Mouse (Mus musculus) stomach, embryonic 14.5 days (tissue): Measurements from ENCODE around the gene Rps27. TPM values are rescaled to one million over a fixed set of nuclear protein-coding genes. Genes with fewer than 3 reads are reported as not detected.

Experiments used
- ATAC-seq: fragments of 200-750 bp; cut with Nextera tagmentation; 2 replicates; pipeline ENCODE4 v1.8.0; 2017; ENCODE audit warnings: low read depth, moderate TSS enrichment; ENCODE audit not compliant: insufficient number of reproducible peaks, insufficient read depth, low FRiP score
- H3K27ac ChIP-seq: fragments of 300-500 bp; sonication (generic); 2 replicates; pipeline ENCODE4 v1.5.1; 2014; ENCODE audit warnings: mild to moderate bottlenecking, low read length, moderate library complexity, mixed read lengths
- H3K27me3 ChIP-seq: fragments of 300-500 bp; sonication (generic); 2 replicates; pipeline ENCODE4 v1.6.1; 2014; ENCODE audit warnings: low read length, control low read depth, mixed read lengths; ENCODE audit not compliant: control insufficient read depth, insufficient read depth
- H3K36me3 ChIP-seq: fragments of 300-500 bp; sonication (generic); 2 replicates; pipeline ENCODE4 v1.6.1; 2014; ENCODE audit warnings: mild to moderate bottlenecking, control low read depth, low read length, moderate library complexity, mixed read lengths; ENCODE audit not compliant: control insufficient read depth, insufficient read depth
- H3K4me1 ChIP-seq: fragments of 300-500 bp; sonication (generic); 2 replicates; pipeline ENCODE4 v1.6.1; 2014; ENCODE audit warnings: low read length, control low read depth, mixed read lengths; ENCODE audit not compliant: control insufficient read depth, insufficient read depth
- H3K4me2 ChIP-seq: fragments of 300-500 bp; sonication (generic); replicated peaks from 2 replicates; pipeline ENCODE4 v1.6.1; 2014; ENCODE audit warnings: low read depth, low read length, control low read depth
- H3K4me3 ChIP-seq: fragments of 300-500 bp; sonication (generic); 2 replicates; pipeline ENCODE4 v1.5.1; 2014; ENCODE audit warnings: low read depth, low read length, control low read depth
- H3K9ac ChIP-seq: fragments of 300-500 bp; sonication (generic); replicated peaks from 2 replicates; pipeline ENCODE4 v1.6.1; 2014; ENCODE audit warnings: low read depth, mild to moderate bottlenecking, control low read depth, low read length, moderate library complexity, mixed read lengths
- H3K9me3 ChIP-seq: fragments of 300-500 bp; sonication (generic); 2 replicates; pipeline ENCODE4 v1.6.1; 2016; ENCODE audit warnings: low read depth, low read length, control low read depth; ENCODE audit not compliant: control insufficient read depth
- WGBS: fragments of 180-500 bp; shearing (Covaris S2); extraction: QIAGEN DNeasy Blood & Tissue Kit; methylation state at CpG from one replicate; pipeline ENCODE4 v1.1.7; 2014; 5-methylcytosine and 5-hydroxymethylcytosine counted together
- polyA plus RNA-seq: library from polyadenylated mRNA; unstranded; fragments of >200 nt; fragmentation: Nextera tagmentation; extraction: Ambion mirVana; gene quantifications from 2 replicates; pipeline ENCODE4 v1.2.1, GENCODE M21; 2014

The Rps27 gene
- polyA plus RNA-seq, 1 experiment from 2014 or later, result 2,351 TPM

GRCm38 (mm10) chr3:90221123-90221522 is 7.7 kb upstream of the Rps27 start:
- 0 out of 2 replicates have a peak, but pooled peaks have one; percentile 6 for ATAC-seq
- peaks cover 13% of the 10 kb centered on the region; the same call in 1 of the 2 replicates for H3K4me1 ChIP-seq
- H3K9me3 ChIP-seq, result no peaks in the 10 kb centered on the region
- peak overlapping the region; percentile 51 for H3K4me2 ChIP-seq
- H3K27me3 ChIP-seq, result no peaks in the 10 kb centered on the region
- H3K9ac ChIP-seq, result peak overlapping the region; percentile 45
- peaks cover 10% of the 10 kb centered on the region; the same call in 1 of the 2 replicates for H3K36me3 ChIP-seq
- H3K27ac ChIP-seq, result peak overlapping the region; percentile 77; the same call in 1 of the 2 replicates
- 15% methylated on average over 5 of the region's 5 CpGs for WGBS
- H3K4me3 ChIP-seq, result peak overlapping the region; percentile 44

- H3K4me3 ChIP-seq, result peak overlapping the region; percentile 44
- H3K4me2 ChIP-seq, result peak overlapping the region; percentile 51
- peak overlapping the region; percentile 45 for H3K9ac ChIP-seq
- no peaks in the 10 kb centered on the region for H3K27me3 ChIP-seq
- H3K36me3 ChIP-seq, result peaks cover 8% of the 10 kb centered on the region; the same call in 1 of the 2 replicates
- H3K27ac ChIP-seq, result peak overlapping the region; percentile 77
- WGBS, result 0% methylated on average over 19 of the region's 20 CpGs
- peak; percentile 89 for ATAC-seq
- peaks cover 13% of the 10 kb centered on the region; the same call in 1 of the 2 replicates for H3K4me1 ChIP-seq
- H3K9me3 ChIP-seq, result no peaks in the 10 kb centered on the region
Observed at GRCm38 (mm10) chr3:90220531-90220951, 7.1 kb upstream of the Rps27 start.

DNA sequence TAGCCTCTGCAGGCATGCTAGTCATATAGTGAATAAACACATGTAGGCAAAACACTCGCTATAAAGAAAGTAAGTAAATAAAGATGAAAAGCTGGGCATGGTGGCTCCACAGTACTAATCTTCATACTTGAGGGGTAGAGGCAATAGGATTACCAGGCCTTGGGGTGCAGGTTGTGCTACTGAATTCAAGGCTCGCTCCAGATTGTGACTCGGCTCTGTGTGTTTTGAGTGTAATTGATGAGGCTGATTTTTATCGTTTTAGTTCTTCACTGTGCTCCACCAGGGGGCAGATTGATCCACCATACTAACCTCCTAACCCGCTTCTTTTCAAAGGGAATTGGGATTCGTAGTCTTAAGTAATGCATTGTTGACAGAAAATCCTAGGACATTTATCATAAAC is 6.6 kb upstream of the Rps27 start:
- Histone ChIP-seq H3K4me3 (peak overlapping the region; percentile 44), H3K9me3 (no peaks in the 10 kb centered on the region), H3K4me2 (peak overlapping the region; percentile 51), H3K27me3 (no peaks in the 10 kb centered on the region), H3K9ac (no peak overlapping the region), H3K27ac (peak overlapping the region; percentile 77), H3K4me1 (peaks cover 13% of the 10 kb centered on the region; the same call in 1 of the 2 replicates), H3K36me3 (peaks cover 6% of the 10 kb centered on the region; the same call in 1 of the 2 replicates)
- ATAC-seq, result peak; percentile 35; the same call in 1 of the 2 replicates
- WGBS, result 8% methylated on average over 6 of the region's 6 CpGs

- Histone ChIP-seq H3K4me2 (no peak overlapping the region), H3K4me1 (peaks cover 14% of the 10 kb centered on the region; the same call in 1 of the 2 replicates), H3K27ac (no peak overlapping the region), H3K4me3 (no peak overlapping the region), H3K9ac (no peak overlapping the region), H3K27me3 (no peaks in the 10 kb centered on the region), H3K9me3 (no peaks in the 10 kb centered on the region), H3K36me3 (peaks cover 19% of the 10 kb centered on the region)
- 30% methylated on average over 1 of the region's 1 CpGs for WGBS
- ATAC-seq, result no peak
Observed at GRCm38 (mm10) chr3:90215825-90216380, 2.5 kb upstream of the Rps27 start.

DNA sequence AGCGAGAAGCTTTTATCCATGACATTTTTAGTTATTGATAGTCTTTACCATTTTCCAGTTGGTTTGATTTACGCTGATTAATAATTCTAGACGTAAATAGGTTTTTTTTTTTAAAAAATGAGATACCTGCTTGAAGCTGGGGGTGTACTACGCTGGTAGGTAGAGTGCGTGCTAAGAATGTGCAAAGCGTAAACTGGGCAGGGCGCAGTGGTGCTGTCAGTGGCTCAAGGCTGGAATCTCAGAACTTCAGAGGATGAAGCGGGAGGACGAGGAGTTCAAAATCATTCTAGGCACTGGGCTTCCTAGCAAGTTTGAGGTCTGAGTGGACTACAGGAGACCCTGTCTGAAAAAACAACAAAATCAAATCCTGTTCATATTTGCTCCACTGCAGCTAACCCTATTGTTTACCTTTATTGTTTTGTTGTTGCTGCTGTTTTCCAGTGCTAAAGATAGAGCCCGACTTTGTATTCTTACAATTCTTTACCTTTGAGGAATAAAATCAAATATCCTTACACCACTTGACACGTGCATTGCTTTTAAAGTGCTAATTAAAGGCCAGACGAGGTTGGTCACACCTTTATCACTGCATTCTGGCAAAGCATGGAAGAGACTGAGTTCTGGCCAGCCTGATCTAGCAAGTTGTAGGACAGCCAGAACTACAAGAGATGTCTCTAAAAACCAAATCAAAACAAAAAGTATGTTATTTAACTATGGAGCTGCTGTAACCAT is 669 bp upstream of the Rps27 start:
- WGBS, result 15% methylated on average over 12 of the region's 12 CpGs
- H3K27ac ChIP-seq, result no peak overlapping the region

DNA sequence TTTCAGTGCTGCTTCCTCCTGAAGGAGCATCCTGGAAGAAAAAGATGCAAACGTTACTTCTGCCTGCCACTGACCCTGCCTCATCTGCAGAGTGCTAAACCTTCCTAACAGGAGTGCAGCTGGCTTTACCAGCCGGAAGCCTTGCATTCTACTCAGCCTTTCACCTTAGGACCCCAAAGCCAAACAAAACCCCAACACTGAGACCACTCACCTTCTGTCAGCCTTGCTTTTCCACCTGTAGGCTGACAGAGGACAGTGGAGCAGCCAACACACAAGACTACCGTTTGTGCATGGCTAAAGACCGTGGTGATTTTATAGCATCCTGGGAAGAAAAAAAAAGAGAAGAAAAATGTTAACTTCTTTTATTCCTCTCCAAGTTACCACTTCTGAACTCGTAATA is 728 bp downstream of the Rps27 start:
- ATAC-seq, result no peak
- Histone ChIP-seq H3K4me1 (peaks cover 11% of the 10 kb centered on the region; the same call in 1 of the 2 replicates), H3K27ac (no peak overlapping the region; the same call in 1 of the 2 replicates), H3K9me3 (no peaks in the 10 kb centered on the region), H3K4me3 (peak overlapping the region; percentile 55), H3K9ac (peak overlapping the region; percentile 72), H3K36me3 (peaks cover 43% of the 10 kb centered on the region), H3K4me2 (peak overlapping the region; percentile 94), H3K27me3 (no peaks in the 10 kb centered on the region)
- WGBS, result 8% methylated on average over 5 of the region's 5 CpGs

More for the DNA sequence above, 669 bp upstream of the Rps27 start:
- peaks cover 30% of the 10 kb centered on the region for H3K36me3 ChIP-seq
- H3K4me1 ChIP-seq, result peaks cover 11% of the 10 kb centered on the region; the same call in 1 of the 2 replicates
- peak overlapping the region; percentile 55 for H3K4me3 ChIP-seq
- H3K9ac ChIP-seq, result peak overlapping the region; percentile 4; the same call in 1 of the 2 replicates
- peak overlapping the region; percentile 65 for H3K4me2 ChIP-seq
- H3K27me3 ChIP-seq, result no peaks in the 10 kb centered on the region
- no peaks in the 10 kb centered on the region for H3K9me3 ChIP-seq
- ATAC-seq, result no peak

DNA sequence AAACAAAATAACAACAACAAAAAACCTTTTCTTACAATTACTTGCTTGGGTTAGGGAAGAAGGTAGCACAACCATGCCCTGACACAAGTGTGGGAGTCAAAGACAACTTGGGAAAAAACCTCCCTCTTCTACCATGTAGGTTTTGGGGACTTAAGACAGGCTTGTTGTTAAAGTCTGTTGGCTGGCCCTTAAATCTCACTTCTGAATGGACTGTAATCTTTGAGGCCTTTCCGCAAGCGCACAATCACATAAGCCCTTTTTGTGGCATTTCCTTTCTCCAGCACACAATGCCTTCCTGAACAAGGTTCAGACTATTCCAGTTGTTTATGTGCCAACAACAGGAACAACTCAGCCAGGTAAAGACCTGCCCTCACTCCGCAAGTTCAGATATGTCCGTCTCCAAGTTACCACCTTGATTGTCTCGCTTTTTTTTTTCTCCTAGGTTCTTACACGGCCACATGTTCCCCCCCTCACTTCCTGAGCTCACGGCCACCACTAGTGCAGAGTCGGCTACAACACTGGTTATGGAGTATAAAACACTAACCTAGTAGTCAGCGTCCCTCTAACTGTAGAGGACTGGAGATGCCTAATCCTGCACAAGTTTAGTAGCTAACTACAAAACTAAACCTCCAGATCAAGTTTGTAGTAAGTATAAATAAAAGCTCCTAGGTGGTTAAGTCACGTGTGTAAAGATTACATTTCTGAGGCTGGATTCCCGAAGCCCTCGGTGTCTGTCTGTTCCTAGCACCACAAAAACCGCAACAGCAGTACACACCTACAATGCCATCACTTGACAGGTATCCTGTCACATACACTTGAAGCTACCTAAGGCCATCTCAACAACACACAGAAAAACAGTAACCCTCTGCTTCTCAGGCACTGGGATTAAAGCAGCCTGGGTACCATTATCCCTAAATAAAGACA is 1.7 kb downstream of the Rps27 start:
- peaks cover 43% of the 10 kb centered on the region for H3K36me3 ChIP-seq

More for the DNA sequence above, 1.7 kb downstream of the Rps27 start:
- Histone ChIP-seq H3K4me3 (peak overlapping the region; percentile 55), H3K9me3 (no peaks in the 10 kb centered on the region), H3K4me2 (peak overlapping the region; percentile 94), H3K4me1 (peaks cover 11% of the 10 kb centered on the region; the same call in 1 of the 2 replicates), H3K27me3 (no peaks in the 10 kb centered on the region), H3K27ac (no peak overlapping the region), H3K9ac (no peak overlapping the region)
- WGBS, result 76% methylated on average over 13 of the region's 13 CpGs
- no peak for ATAC-seq
